Mouse (Mus musculus) spleen, adult 2 months (tissue): ENCODE measurements around the gene Iqch.

ENCODE experiments used
- CTCF ChIP-seq: fragments of 200-500 bp; IDR thresholded peaks from 2 replicates; pipeline ENCODE4 v1.5.1; 2011; ENCODE audit warnings: mild to moderate bottlenecking, inconsistent platforms; ENCODE audit not compliant: insufficient read depth, insufficient read length, insufficient replicate concordance; ENCODE audit errors: extremely low read depth
- POLR2A ChIP-seq: fragments of 200-500 bp; IDR thresholded peaks from 2 replicates; pipeline ENCODE4 v1.6.1; 2011; ENCODE audit warnings: low read depth, low read length, inconsistent platforms

GRCm38 (mm10) chr9:63577469-63577868, 24.8 kb downstream of the Iqch start:
- TF ChIP-seq CTCF (no peak), POLR2A (no peak)
